ENCODE assay signal across 23 mouse cellular contexts in genomic region chr1:39064781-39065180, GRCm38 (mm10).
DNase-seq lines count a peak whose midpoint lies in the region; ATAC-seq lines count a peak whose summit lies in the region.
"Had no signal": no experiment of that assay in that cellular context is flagged by ENCODE, and none has a peak within 500 bp of the region (broad histone marks: within the 10 kb centered on the region; RNA-seq: fewer than 3 reads in every experiment).

No protein-coding gene starts in this region.

- WGBS in embryonic facial prominence, embryonic 14.5 days, result 83% methylated on average over 3 of the region's 3 CpGs
- 87% methylated on average over 3 of the region's 3 CpGs for WGBS in embryonic facial prominence, embryonic 10.5 days

- DNase-seq in embryonic facial prominence, embryonic 14.5 days (ENCODE audit: low spot score), result peak; percentile 11
- DNase-seq in embryonic facial prominence, embryonic 10.5 days (ENCODE audit: low spot score), result no peak
- peak; percentile 53 to 54 for DNase-seq in layer of hippocampus, adult 8-10 months (ENCODE audit: low spot score in 2 of 2)
- no peak for DNase-seq in layer of hippocampus, postnatal 10 days (ENCODE audit: low spot score in 2 of 2)
- peak; percentile 46 to 64 for DNase-seq in right cerebral cortex, adult 2 months (ENCODE audit: low spot score in 2 of 2)
- no peak for DNase-seq in right cerebral cortex, postnatal 14 days
- DNase-seq in kidney, adult 11 months, result no peak
- DNase-seq: adrenal gland, adult 8-10 months; cerebellum, adult 2 months; cerebellum, postnatal 25 days; embryo, embryonic 11 days; gastrocnemius, postnatal 14 days; heart, adult 18-20 months; lung, postnatal 4 days; midbrain, embryonic 14.5 days; thymus, postnatal 14 days had no signal

- H3K27me3 ChIP-seq in embryonic facial prominence, embryonic 14.5 days (replicated peaks; ENCODE audit: control insufficient read depth, insufficient read depth, low read length), result no peaks in the 10 kb centered on the region
- H3K27me3 ChIP-seq in embryonic facial prominence, embryonic 10.5 days (replicated peaks; ENCODE audit: low read depth, poor library complexity, severe bottlenecking), result no peaks in the 10 kb centered on the region
- H3K27me3 ChIP-seq: forebrain, embryonic 15.5 days; limb, embryonic 15.5 days had no signal

- H3K4me3 ChIP-seq in embryonic facial prominence, embryonic 14.5 days (ENCODE audit: low read depth, low read length), result no peak overlapping the region
- no peak overlapping the region for H3K4me3 ChIP-seq in embryonic facial prominence, embryonic 10.5 days
- H3K4me3 ChIP-seq: forebrain, embryonic 15.5 days; limb, embryonic 15.5 days had no signal

- ATAC-seq in embryonic facial prominence, embryonic 14.5 days (ENCODE audit: low read depth), result no peak
- ATAC-seq: activated CD4-positive, CD25-positive, alpha-beta regulatory T cell, adult 4 months; forebrain, embryonic 15.5 days; inflammation-experienced regulatory T-cells, adult 6 months had no signal

- no peak overlapping the region for H3K4me2 ChIP-seq in embryonic facial prominence, embryonic 14.5 days (ENCODE audit: low read depth, low read length)
- H3K4me2 ChIP-seq: forebrain, embryonic 15.5 days; hindbrain, embryonic 14.5 days; limb, embryonic 15.5 days had no signal

- H3K9me3 ChIP-seq in embryonic facial prominence, embryonic 14.5 days (ENCODE audit: control insufficient read depth, low read length), result no peaks in the 10 kb centered on the region
- no peaks in the 10 kb centered on the region for H3K9me3 ChIP-seq in embryonic facial prominence, embryonic 10.5 days
- H3K9me3 ChIP-seq: forebrain, embryonic 15.5 days; limb, embryonic 15.5 days had no signal

- no peak overlapping the region for H3K27ac ChIP-seq in embryonic facial prominence, embryonic 14.5 days (replicated peaks; ENCODE audit: low read depth, low read length)
- H3K27ac ChIP-seq in embryonic facial prominence, embryonic 10.5 days (replicated peaks), result no peak overlapping the region
- H3K27ac ChIP-seq: forebrain, embryonic 15.5 days; hindbrain, embryonic 14.5 days; kidney, postnatal 0 days; limb, embryonic 15.5 days; stomach, postnatal 0 days had no signal

- H3K9ac ChIP-seq in embryonic facial prominence, embryonic 14.5 days (ENCODE audit: low read depth, low read length), result no peak overlapping the region
- H3K9ac ChIP-seq: forebrain, embryonic 15.5 days; hindbrain, embryonic 14.5 days; limb, embryonic 15.5 days had no signal

- no peaks in the 10 kb centered on the region for H3K36me3 ChIP-seq in embryonic facial prominence, embryonic 14.5 days (ENCODE audit: control insufficient read depth, insufficient read depth, low read length)
- no peaks in the 10 kb centered on the region for H3K36me3 ChIP-seq in embryonic facial prominence, embryonic 10.5 days (replicated peaks)
- H3K36me3 ChIP-seq: forebrain, embryonic 15.5 days; limb, embryonic 15.5 days had no signal

- H3K4me1 ChIP-seq in embryonic facial prominence, embryonic 14.5 days (ENCODE audit: control insufficient read depth, insufficient read depth, low read length), result no peaks in the 10 kb centered on the region
- 0 out of 2 replicates have a peak, but pooled peaks cover 3% of the 10 kb centered on the region for H3K4me1 ChIP-seq in embryonic facial prominence, embryonic 10.5 days
- H3K4me1 ChIP-seq: forebrain, embryonic 15.5 days had no signal

Comparison
In these comparisons a context has a peak if more than half of its experiments do, and no peak if none do; other contexts are left out.
1. DNase-seq: peak in embryonic facial prominence, embryonic 14.5 days (single experiment), layer of hippocampus, adult 8-10 months (2 of 2) and right cerebral cortex, adult 2 months (2 of 2); none in embryonic facial prominence, embryonic 10.5 days (single experiment), layer of hippocampus, postnatal 10 days (0 of 2), right cerebral cortex, postnatal 14 days (single experiment) and kidney, adult 11 months (single experiment).